Mouse (Mus musculus) embryonic facial prominence, embryonic 12.5 days (tissue): ENCODE measurements around the gene Prpf8. TPM values are rescaled to one million over a fixed set of nuclear protein-coding genes. Genes with fewer than 3 reads are reported as not detected.

ENCODE experiments used
- ATAC-seq: fragments of 200-750 bp; cut with Nextera tagmentation; 2 replicates; pipeline ENCODE4 v1.8.0; 2017; ENCODE audit not compliant: insufficient number of reproducible peaks, insufficient read depth, low FRiP score, low TSS enrichment
- H3K27ac ChIP-seq: fragments of 300-500 bp; sonication (generic); 2 replicates; pipeline ENCODE4 v1.5.1; 2016; ENCODE audit warnings: mild to moderate bottlenecking
- H3K27me3 ChIP-seq: fragments of 300-500 bp; sonication (generic); 2 replicates; pipeline ENCODE4 v1.6.1; 2016; ENCODE audit warnings: mild to moderate bottlenecking, moderate library complexity
- H3K36me3 ChIP-seq: fragments of 300-500 bp; sonication (generic); 2 replicates; pipeline ENCODE4 v1.6.1; 2016; ENCODE audit warnings: mild to moderate bottlenecking
- H3K4me1 ChIP-seq: fragments of 300-500 bp; sonication (generic); 2 replicates; pipeline ENCODE4 v1.6.1; 2016
- H3K4me2 ChIP-seq: fragments of 300-500 bp; sonication (generic); replicated peaks from 2 replicates; pipeline ENCODE4 v1.6.1; 2016; ENCODE audit warnings: mild to moderate bottlenecking, moderate library complexity
- H3K4me3 ChIP-seq: fragments of 300-500 bp; sonication (generic); 2 replicates; pipeline ENCODE4 v1.5.1; 2016; ENCODE audit warnings: mild to moderate bottlenecking
- H3K9ac ChIP-seq: fragments of 300-500 bp; sonication (generic); 2 replicates; pipeline ENCODE4 v1.6.1; 2016; ENCODE audit warnings: mild to moderate bottlenecking, moderate library complexity
- H3K9me3 ChIP-seq: fragments of 300-500 bp; sonication (generic); 2 replicates; pipeline ENCODE4 v1.6.1; 2016; ENCODE audit warnings: mild to moderate bottlenecking, moderate library complexity
- WGBS: fragments of 180-500 bp; shearing (Covaris S2); methylation state at CpG from one replicate; pipeline ENCODE4 v1.1.7; 2016; 5-methylcytosine and 5-hydroxymethylcytosine counted together
- polyA plus RNA-seq: library from polyadenylated mRNA; unstranded; fragments of >200 nt; fragmentation: Nextera tagmentation; extraction: Ambion mirVana; gene quantifications from 2 replicates; pipeline ENCODE4 v1.2.1, GENCODE M21; 2016

Gene Prpf8
- polyA plus RNA-seq, 1 experiment from 2014 or later, result 74.2 TPM

GRCm38 (mm10) chr11:75529771-75530170 lies 43.2 kb downstream of the Prpf8 start:
- no peak for ATAC-seq
- Histone ChIP-seq H3K9ac (no peak overlapping the region), H3K9me3 (no peaks in the 10 kb centered on the region), H3K4me1 (peaks cover 11% of the 10 kb centered on the region), H3K27me3 (no peaks in the 10 kb centered on the region), H3K4me3 (no peak overlapping the region), H3K4me2 (no peak overlapping the region), H3K27ac (no peak overlapping the region), H3K36me3 (no peaks in the 10 kb centered on the region)
- 56% methylated on average over 4 of the region's 4 CpGs for WGBS

DNA sequence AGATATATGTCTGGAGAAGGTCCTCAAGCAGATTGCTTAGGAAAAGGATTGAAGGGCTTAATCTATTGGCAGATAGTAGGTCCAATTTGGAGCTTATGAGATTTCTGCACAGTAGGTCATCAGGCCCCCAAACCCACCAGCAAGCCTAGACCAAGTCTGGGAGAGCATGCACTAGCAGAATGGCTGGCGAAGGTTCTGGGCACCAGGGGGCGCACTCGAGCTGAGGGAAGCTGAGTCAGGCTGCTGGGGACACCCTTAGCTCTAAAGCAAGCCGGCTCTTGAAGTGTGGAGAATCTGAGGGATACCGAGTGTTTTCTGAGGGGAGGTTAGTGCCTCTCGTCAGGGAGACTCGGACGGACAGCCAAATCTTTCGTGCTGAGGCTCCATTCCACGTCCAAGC lies 43.7 kb downstream of the Prpf8 start:
- Histone ChIP-seq H3K27me3 (no peaks in the 10 kb centered on the region), H3K36me3 (no peaks in the 10 kb centered on the region), H3K9ac (peak overlapping the region; percentile 80), H3K4me1 (peaks cover 11% of the 10 kb centered on the region), H3K4me3 (peak overlapping the region; percentile 67), H3K27ac (peak overlapping the region; percentile 90), H3K9me3 (no peaks in the 10 kb centered on the region), H3K4me2 (peak overlapping the region; percentile 99)
- no peak for ATAC-seq
- 1% methylated on average over 10 of the region's 10 CpGs for WGBS

GRCm38 (mm10) chr11:75530845-75531373 lies 44.3 kb downstream of the Prpf8 start:
- no peak for ATAC-seq
- no peaks in the 10 kb centered on the region for H3K27me3 ChIP-seq
- H3K27ac ChIP-seq, result peak overlapping the region; percentile 90
- H3K9ac ChIP-seq, result peak overlapping the region; percentile 80
- under 1% methylated on average over 31 of the region's 31 CpGs for WGBS
- peak overlapping the region; percentile 67 for H3K4me3 ChIP-seq
- H3K36me3 ChIP-seq, result no peaks in the 10 kb centered on the region
- no peaks in the 10 kb centered on the region for H3K9me3 ChIP-seq
- peaks cover 11% of the 10 kb centered on the region for H3K4me1 ChIP-seq
- peak overlapping the region; percentile 99 for H3K4me2 ChIP-seq

DNA sequence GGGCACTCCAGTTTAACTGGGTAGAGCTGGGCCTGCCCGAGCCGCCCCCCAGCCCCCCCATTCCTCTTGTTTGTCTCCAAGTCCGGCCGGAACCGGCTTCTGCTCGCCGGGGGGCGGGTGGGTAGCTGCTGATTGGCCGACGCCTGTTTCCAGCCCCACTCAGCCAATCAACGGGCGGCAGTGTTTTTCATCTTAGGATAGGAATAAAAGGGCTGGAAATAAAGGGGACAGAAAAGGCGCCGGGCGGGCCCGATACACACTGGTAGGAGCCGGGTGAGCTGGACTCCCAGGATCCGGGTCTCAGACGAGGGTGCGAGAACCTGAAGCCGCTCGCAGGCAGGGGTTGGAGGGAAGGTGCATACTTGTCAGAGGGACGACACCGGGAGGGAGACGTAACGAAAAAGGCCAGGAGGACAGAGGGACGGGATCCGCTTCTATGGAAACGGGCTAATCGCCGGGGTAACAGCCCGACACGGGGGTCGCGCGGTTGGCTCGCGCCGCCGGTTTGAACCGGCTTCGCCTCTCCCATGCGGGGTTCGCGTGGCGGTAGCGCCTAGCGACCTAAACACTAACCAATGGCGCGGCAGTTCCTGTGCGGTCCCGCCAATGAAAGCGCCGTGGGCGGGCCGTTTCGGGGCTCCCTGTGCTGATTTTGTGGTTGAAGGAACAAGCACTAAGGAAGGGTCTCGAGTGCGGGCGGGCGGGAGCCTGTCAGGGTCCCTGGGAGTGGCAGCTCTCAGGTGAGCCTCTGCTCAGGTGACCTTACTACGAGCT lies 45.0 kb downstream of the Prpf8 start, which contains the start of gene Slc43a2:
Gene Slc43a2 (plus strand): TSS at position 226 of the 774 bp plus-strand sequence.
- under 1% methylated on average over 62 of the region's 62 CpGs for WGBS
- peak; percentile 95 for ATAC-seq
- Histone ChIP-seq H3K27ac (peak within 1 kb of the TSS; percentile 90), H3K4me2 (peak within 1 kb of the TSS; percentile 99), H3K9ac (peak within 1 kb of the TSS; percentile 80), H3K9me3 (no peaks in the 10 kb centered on the region), H3K4me3 (peak within 1 kb of the TSS; percentile 67), H3K27me3 (no peaks in the 10 kb centered on the region), H3K4me1 (peaks cover 11% of the 10 kb centered on the region), H3K36me3 (no peaks in the 10 kb centered on the region)

- Histone ChIP-seq H3K4me2 (peak overlapping the region; percentile 99), H3K9ac (peak overlapping the region; percentile 80), H3K27me3 (no peaks in the 10 kb centered on the region), H3K9me3 (no peaks in the 10 kb centered on the region), H3K27ac (no peak overlapping the region), H3K4me1 (peaks cover 12% of the 10 kb centered on the region), H3K4me3 (peak overlapping the region; percentile 67), H3K36me3 (no peaks in the 10 kb centered on the region)
- WGBS, result 14% methylated on average over 38 of the region's 38 CpGs
- ATAC-seq, result 0 out of 2 replicates have a peak, but pooled peaks have one; percentile 35
Observed at GRCm38 (mm10) chr11:75532340-75533277, 46.0 kb downstream of the Prpf8 start.

DNA sequence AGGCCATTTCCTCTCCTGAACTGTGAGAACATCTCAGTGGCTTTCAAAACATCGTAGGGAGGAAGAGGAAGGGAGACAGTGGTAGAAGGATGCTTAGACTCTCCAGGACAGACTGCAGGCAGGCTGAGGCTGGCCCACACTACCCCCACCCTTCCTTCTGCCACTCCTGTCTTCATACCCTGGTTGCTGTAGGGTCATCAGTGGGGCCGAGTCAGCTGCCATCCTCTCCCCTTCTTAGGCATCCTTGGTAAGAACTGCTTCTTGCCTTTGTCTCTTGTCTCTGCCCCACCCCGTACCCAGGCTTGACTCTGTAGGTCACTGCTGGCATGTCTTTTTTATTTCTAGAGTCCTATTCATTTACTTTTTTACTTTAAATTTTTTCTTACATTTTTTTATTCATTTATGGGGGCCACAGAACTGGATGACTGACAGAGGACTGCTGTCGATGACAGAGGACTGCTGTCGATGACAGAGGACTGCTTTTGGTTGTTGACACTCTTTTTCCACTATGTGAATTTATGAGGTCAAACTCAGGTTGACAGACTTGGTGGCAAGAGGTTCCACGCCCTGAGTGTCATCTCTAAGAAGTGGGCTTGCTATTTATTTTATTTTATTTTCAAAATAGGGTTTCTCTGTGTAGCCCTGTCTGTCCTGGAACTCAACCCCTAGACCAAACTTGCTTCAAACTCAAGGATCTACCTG lies 46.8 kb downstream of the Prpf8 start:
- Histone ChIP-seq H3K9ac (no peak overlapping the region), H3K4me2 (0 out of 2 replicates have a peak overlapping the region, but pooled peaks have one; percentile 99), H3K4me1 (peaks cover 20% of the 10 kb centered on the region), H3K27me3 (no peaks in the 10 kb centered on the region), H3K36me3 (no peaks in the 10 kb centered on the region), H3K4me3 (0 out of 2 replicates have a peak overlapping the region, but pooled peaks have one; percentile 5), H3K27ac (no peak overlapping the region), H3K9me3 (no peaks in the 10 kb centered on the region)
- no peak for ATAC-seq
- WGBS, result 77% methylated on average over 6 of the region's 6 CpGs

DNA sequence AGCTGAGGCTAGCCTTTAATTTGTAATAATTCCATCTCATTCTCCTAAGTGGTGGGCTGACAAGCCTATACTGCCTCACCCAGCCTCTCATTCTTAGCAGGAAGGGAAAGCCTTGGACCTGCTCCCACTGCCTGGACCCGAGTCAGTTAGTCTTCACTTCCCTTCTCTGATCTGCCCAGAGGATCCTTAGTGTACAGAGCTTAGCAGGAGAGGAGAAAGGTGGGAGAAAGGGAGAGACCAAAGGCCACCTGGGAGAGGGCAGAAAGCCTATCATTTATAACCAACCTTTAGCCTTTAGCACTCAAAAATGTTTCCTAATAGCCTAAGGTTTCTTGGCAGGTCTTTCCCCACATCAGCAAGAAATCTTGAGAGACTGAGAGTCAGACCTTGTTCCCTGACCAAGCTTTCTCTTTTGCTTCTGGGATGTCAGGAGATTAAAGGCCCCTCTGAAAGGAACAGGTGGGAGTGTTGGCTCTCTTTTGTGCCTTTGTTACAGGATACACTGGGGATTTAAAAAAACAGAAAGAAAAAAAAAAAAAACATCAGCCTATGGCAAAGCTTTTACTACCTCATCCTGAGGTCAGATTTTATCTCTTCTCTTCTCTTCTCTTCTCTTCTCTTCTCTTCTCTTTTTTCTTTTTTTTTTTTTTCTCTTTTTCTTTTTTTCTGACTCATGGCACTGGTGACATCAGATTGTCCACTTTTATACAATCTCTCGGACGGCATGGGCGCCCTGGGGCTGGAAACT lies 47.8 kb downstream of the Prpf8 start:
- H3K9ac ChIP-seq, result no peak overlapping the region

DNA sequence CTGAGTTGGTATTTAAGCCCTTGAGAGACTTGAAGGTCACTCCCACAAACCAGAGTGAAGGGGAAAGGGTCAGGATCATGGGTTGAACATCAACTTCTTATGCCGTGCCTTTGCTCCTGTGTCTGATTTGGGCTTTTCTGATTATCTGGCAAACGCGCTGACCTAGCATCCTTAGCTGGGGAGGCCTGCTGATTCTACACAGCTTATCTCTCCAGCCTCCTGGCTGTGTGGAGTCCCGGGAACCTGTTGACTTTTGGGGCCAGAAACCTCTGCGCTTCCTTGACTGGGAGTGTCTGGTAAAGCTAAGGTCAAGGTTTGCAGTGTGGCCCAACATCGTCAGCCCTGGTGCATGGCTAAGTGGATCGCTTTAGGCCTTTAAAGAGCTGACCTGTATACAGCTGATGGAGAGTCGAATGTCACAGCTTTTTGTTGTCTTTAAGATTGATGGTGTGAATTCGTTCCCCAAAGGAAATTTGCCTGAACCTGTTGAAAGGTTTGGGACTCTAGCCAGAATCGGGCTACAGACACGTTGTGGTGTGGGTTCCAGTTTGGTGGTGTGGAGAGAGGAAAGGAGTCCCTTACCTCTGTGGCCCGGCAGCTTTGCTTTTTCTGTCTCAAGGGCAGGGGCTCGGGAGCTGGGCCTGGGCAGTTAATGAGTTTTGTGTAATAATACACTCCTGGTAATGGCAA lies 48.6 kb downstream of the Prpf8 start:
- Histone ChIP-seq H3K9ac (no peak overlapping the region), H3K27ac (no peak overlapping the region), H3K27me3 (no peaks in the 10 kb centered on the region), H3K36me3 (no peaks in the 10 kb centered on the region), H3K4me2 (no peak overlapping the region), H3K4me1 (peaks cover 22% of the 10 kb centered on the region), H3K4me3 (no peak overlapping the region), H3K9me3 (no peaks in the 10 kb centered on the region)
- 54% methylated on average over 13 of the region's 13 CpGs for WGBS
- ATAC-seq, result no peak

More for the DNA sequence above, 47.8 kb downstream of the Prpf8 start:
- Histone ChIP-seq H3K4me2 (no peak overlapping the region), H3K36me3 (no peaks in the 10 kb centered on the region), H3K4me1 (peaks cover 22% of the 10 kb centered on the region), H3K4me3 (no peak overlapping the region), H3K9me3 (no peaks in the 10 kb centered on the region), H3K27ac (no peak overlapping the region), H3K27me3 (no peaks in the 10 kb centered on the region)
- WGBS, result 52% methylated on average over 4 of the region's 4 CpGs
- ATAC-seq, result no peak

- no peaks in the 10 kb centered on the region for H3K36me3 ChIP-seq
- H3K9ac ChIP-seq, result no peak overlapping the region
- 89% methylated on average over 12 of the region's 12 CpGs for WGBS
- H3K4me1 ChIP-seq, result peaks cover 22% of the 10 kb centered on the region
- no peaks in the 10 kb centered on the region for H3K27me3 ChIP-seq
- no peak overlapping the region for H3K4me3 ChIP-seq
- H3K4me2 ChIP-seq, result no peak overlapping the region
- H3K27ac ChIP-seq, result no peak overlapping the region
- no peaks in the 10 kb centered on the region for H3K9me3 ChIP-seq
- ATAC-seq, result no peak
Observed at GRCm38 (mm10) chr11:75536255-75537024, 49.8 kb downstream of the Prpf8 start.

GRCm38 (mm10) chr11:75537025-75537414 lies 50.4 kb downstream of the Prpf8 start:
- Histone ChIP-seq H3K9ac (no peak overlapping the region), H3K4me3 (no peak overlapping the region), H3K9me3 (no peaks in the 10 kb centered on the region), H3K27me3 (no peaks in the 10 kb centered on the region), H3K36me3 (no peaks in the 10 kb centered on the region), H3K27ac (no peak overlapping the region), H3K4me2 (no peak overlapping the region), H3K4me1 (peaks cover 21% of the 10 kb centered on the region)
- 90% methylated on average over 8 of the region's 8 CpGs for WGBS
- ATAC-seq, result no peak
